Mouse (Mus musculus) erythroblast, embryonic 14.5 days (primary cell): ENCODE results near the gene 1700011L22Rik.

ENCODE experiments used
- GATA1 ChIP-seq: IDR thresholded peaks from 2 replicates; pipeline ENCODE4 v1.6.1; 2012; ENCODE audit warnings: low read length, inconsistent platforms, mixed read lengths
- TAL1 ChIP-seq: IDR thresholded peaks from 3 replicates; pipeline ENCODE4 v1.6.1; 2012; ENCODE audit warnings: low read length, inconsistent platforms, mixed read lengths

DNA sequence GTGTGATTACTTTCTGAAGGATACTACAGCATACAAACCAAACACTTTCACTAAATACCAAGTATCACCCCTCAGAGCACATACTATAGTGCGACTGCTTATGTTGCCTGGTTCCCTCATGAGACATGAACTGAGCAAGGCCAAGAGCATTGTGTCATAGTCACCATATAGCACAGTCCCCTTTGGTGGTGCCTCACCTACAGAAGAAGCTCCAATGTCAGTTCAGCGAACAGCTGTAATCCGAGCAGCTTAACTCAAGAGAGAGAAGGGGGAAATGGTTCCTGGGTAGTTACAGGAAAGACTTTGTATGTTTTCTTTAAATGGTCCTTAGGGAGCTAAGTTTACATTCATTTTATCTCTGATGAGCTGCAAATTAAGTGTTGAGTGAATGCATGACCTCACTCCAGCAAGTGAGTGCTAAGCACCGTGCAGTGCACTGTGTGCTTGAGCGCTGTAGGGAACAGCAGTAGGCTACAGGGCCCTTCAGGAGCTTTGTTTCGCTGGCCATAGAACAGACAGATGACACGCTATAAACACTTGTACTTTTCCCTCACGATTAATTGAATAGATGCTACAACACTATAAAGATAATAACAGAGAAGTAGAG lies 29.0 kb upstream of the 1700011L22Rik start:
- TF ChIP-seq TAL1 = no peak
- TF ChIP-seq GATA1 = no peak
